Mouse (Mus musculus) left cerebral cortex, adult 2 months (tissue): ENCODE data around the gene Upf2. TPM values are rescaled to one million over a fixed set of nuclear protein-coding genes. Genes with fewer than 3 reads are reported as not detected.
"Not testable (repeated sequence)": the region's sequence is repeated elsewhere in the genome, so short reads cannot be mapped to it uniquely, and the experiment has no call there.

Experiments
- DNase-seq, 2 experiments: peaks; one replicate each; pipeline ENCODE4 v3.0.0; 2021 to 2022; ENCODE audit warnings: low spot score in 2 of 2, mixed read lengths in 1 of 2; ENCODE audit errors: extremely low spot score in 1 of 2
- H3K27ac ChIP-seq: fragments of 200-600 bp; 2 replicates; pipeline ENCODE4 v1.8.1; 2022
- H3K4me3 ChIP-seq: fragments of 200-600 bp; 2 replicates; pipeline ENCODE4 v1.8.1; 2022
- CTCF ChIP-seq: fragments of 200-600 bp; IDR thresholded peaks from 2 replicates; pipeline ENCODE4 v1.8.1; 2022; ENCODE audit warnings: antibody characterized with exemption, mild to moderate bottlenecking, moderate library complexity
- intact Hi-C: fragments of 180-260 bp; cut with DNase I; formaldehyde crosslinking; loops from one replicate; pipeline ENCODE4 v1.15.1; 2025
- total RNA-seq, 2 experiments: library from RNA; stranded (reverse); gene quantifications; 2 replicates each; pipeline ENCODE4 v1.2.3; 2021

Gene Upf2
- total RNA-seq, 2 experiments from 2014 or later = 43.9 to 44.1 TPM

DNA sequence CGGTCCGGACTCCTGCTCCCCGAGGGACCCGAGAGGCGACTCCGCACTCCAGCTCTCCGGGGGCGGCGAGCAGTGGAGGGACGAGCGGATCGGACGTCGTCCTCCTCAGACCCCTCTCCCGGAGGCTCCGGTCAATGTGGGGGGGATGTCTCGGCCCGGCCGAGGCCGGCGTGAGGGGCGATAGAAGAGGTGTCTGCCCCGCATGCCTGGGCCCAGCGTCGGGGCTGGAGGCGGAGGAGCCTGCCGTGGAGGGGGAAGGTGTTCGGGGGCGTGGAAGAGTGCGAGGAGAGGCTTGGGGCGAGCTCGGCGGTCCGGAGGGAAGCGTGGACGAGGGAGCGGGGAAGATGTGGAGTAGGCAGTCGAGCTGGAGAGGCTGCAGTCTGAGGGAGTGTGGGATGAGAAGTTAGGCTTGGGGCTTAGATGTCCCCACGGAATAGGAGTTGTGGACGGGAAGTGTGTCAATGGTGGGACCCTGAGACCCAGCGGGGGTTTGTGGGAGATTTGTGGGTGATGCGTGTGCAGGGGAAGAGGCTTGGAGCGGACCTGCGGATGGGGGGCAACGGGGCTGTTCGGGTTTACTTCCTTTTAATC lies 447 bp downstream of the Upf2 start:
- DNase-seq = peak in 1 of 2 experiments; percentile 51
- H3K27ac ChIP-seq = peak overlapping the region; percentile 100
- no peak for TF ChIP-seq CTCF
- peak overlapping the region; percentile 84 for H3K4me3 ChIP-seq
- intact Hi-C loops = loop anchor here (2.0 kb wide), 1 partner anchor 57 kb away; the partner anchor contains the start of gene Sec61a2

DNA sequence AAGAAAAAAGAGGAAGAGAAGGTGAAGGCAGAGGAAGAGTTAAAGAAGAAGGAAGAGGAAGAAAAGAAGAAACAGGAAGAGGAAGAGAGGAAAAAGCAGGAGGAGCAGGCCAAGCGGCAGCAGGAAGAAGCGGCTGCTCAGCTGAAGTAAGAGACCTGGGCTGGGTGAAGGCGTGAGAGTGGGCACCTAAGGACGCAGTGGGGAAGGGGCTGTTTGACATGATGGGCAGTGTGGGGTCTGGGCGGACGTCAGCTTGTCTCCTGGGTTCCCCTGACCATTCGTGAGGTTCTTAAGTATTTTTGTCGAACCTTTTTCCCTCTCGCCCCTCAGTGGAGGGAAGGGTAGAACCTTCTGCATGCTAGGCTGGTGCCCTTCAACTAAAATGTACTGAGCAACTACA lies 6.4 kb downstream of the Upf2 start:
- intact Hi-C loops = no loop called here
- H3K4me3 ChIP-seq = no peak overlapping the region
- DNase-seq = no peak
- H3K27ac ChIP-seq = no peak overlapping the region
- no peak for TF ChIP-seq CTCF

DNA sequence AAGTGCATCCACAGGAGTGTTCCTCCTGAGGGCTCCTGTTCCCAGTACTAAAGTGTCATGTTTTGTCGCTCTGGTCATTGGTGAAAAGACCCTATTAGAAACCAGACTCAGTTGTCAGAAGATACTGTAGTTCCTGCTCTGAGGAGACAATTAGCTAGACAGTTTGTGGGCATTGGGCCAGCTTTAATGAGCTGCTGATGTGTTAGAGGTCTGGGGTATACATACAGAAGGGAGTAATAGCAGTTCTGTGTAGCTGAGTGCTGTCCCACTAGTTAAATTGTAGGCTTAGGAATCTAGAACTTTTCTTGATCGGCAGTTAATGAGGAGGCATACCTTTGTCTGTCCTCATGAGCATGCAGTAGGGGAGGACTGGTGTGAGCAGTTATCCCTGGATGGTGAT lies 11.0 kb downstream of the Upf2 start:
- intact Hi-C loops = no loop called here
- no peak for TF ChIP-seq CTCF
- Histone ChIP-seq H3K4me3 (no peak overlapping the region), H3K27ac (no peak overlapping the region)
- DNase-seq = no peak

DNA sequence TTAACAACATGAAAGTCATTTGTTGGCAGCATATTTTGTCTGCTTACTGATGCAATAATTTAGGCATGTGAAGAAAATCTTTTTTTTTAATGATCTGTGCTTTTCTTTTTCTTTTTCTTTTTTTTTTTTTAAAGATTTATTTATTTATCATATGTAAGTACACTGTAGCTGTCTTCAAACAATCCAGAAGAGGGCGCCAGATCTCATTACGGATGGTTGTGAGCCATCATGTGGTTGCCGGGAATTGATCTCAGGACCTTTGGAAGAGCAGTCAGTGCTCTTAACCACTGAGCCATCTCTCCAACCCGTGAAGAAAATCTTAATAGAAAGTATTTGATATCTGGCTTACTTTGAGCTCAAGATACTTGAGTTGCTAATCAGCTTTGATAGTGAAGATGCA lies 12.5 kb downstream of the Upf2 start:
- intact Hi-C loops, H3K27ac ChIP-seq, DNase-seq: not testable (repeated sequence)

DNA sequence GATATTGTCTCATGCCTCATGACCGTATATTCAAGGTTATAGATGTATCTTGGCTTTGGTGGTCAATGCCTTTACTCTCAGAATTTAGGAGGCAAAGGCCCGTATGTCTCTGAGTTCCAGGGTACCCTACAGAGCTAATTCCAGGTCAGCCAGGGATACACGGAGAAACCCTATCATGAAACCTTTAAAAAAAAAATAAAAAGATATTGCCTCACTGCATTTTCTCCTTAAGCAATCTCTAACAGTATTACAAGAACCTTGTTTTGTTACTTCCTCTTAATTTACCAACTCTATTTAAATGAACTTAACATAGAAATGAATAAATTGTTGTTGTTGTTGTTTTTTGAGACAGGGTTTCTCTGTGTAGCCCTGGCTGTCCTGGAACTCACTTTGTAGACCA lies 14.7 kb downstream of the Upf2 start:
- intact Hi-C loops = no loop called here
- Histone ChIP-seq H3K27ac (no peak overlapping the region), H3K4me3 (no peak overlapping the region)
- no peak for DNase-seq
- TF ChIP-seq CTCF = no peak

More for the DNA sequence above, 12.5 kb downstream of the Upf2 start:
- H3K4me3 ChIP-seq = not testable (repeated sequence)

DNA sequence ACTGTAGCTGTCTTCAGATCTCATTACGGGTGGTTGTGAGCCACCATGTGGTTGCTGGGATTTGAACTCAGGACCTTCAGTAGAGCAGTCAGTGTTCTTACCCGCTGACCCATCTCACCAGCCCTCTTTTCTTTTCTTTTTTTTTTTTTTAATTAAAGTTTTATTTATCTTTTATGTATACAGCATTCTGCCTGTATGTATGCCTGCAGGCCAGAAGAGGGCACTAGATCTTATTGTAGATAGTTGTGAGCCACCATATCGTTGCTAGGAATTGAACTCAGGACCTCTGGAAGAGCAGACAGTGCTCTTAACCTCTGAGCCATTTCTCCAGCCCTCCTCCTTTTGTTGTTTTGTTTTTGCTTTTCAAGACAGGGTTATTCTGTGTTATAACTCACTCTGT lies 19.4 kb downstream of the Upf2 start:
- intact Hi-C loops, H3K27ac ChIP-seq, DNase-seq, H3K4me3 ChIP-seq: not testable (repeated sequence)
- TF ChIP-seq CTCF = peak; percentile 1; the same call in 1 of the 2 replicates

DNA sequence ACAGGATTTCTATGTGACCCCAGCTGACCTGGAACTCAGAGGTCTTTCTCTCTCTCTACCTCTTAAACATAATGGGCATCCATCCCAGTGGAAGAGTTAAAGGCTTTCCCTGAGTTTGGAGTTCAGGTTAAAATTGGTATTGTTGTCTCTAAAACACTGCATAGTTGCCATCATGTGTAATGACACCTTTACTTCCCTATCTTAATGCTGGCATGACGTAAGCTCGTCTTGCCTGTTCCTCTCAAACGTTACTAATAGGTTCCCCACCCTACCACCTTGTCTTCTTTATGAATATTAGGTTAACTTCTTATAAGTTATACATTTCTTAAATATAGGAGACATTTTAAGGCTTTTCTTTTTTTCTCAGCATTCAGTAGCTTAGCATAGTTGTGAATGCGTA lies 26.3 kb downstream of the Upf2 start:
- DNase-seq = no peak
- intact Hi-C loops = no loop called here
- TF ChIP-seq CTCF = no peak
- no peak overlapping the region for H3K4me3 ChIP-seq
- H3K27ac ChIP-seq = no peak overlapping the region

DNA sequence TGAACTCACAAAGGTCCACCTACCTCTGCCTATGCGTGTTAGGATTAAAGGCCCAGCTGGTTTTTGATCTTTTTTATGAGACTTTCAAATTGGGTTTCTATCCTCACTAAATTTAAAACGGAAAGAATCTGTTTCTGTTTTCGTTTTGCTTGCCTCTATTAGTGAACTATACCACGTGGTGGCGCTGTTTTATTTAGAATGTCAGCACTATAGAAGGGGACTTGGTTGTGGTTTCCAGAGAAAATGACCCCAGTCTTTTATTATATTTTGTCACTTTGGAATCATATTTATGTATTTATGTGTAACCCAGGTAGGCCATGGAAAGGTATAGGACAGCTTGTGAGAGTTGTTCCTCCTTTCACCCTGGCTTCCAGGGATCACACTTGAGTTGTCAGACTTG lies 44.3 kb downstream of the Upf2 start:
- intact Hi-C loops = loop anchor here (1.0 to 10.0 kb wide), 2 partner anchors 173 to 409 kb away; no protein-coding TSS in a partner anchor
- TF ChIP-seq CTCF = peak; percentile 72
- Histone ChIP-seq H3K4me3 (no peak overlapping the region), H3K27ac (no peak overlapping the region)
- DNase-seq = peak in 1 of 2 experiments; percentile 17

DNA sequence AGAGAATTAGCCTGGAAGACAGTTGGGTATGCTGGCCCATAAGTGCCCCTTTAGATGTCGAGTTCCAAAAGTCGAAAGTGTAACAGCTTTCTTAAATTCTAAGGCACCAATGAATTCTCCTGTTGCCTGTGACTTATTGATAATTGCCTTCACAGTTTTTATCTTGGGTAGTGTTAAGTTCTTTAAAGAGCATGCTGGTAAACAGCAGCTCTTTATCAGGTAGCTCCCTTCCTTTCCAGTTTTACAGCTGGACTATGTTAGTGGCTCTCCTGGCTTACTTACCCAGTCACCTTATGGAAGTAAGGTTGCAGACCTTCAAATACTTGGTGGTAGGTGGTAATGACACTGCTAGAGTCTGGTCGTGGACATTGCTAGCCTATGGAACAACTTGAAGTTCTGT lies 52.7 kb downstream of the Upf2 start:
- no peak for TF ChIP-seq CTCF
- H3K27ac ChIP-seq = no peak overlapping the region
- intact Hi-C loops = no loop called here
- no peak for DNase-seq
- no peak overlapping the region for H3K4me3 ChIP-seq

DNA sequence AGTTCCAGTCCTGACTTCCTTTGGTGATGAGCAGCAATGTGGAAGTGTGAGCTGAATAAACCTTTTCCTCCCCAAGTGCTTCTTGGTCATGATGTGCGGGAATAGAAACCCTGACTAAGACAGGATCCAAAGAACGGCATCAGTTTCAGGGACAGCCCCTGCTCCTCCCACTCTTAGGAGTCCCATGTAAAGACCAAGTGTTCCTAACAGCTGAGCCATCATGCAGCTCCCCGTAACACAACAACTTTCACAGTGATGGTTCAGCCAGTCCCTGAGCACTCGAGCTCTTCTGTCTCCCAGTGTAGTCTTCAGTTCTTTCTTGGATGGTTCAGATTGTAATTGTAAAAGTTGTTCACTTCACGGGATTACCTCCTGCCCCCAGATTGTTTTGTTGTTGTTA lies 63.3 kb downstream of the Upf2 start:
- no peak overlapping the region for H3K4me3 ChIP-seq
- intact Hi-C loops = no loop called here
- TF ChIP-seq CTCF = no peak
- no peak overlapping the region for H3K27ac ChIP-seq
- no peak for DNase-seq

DNA sequence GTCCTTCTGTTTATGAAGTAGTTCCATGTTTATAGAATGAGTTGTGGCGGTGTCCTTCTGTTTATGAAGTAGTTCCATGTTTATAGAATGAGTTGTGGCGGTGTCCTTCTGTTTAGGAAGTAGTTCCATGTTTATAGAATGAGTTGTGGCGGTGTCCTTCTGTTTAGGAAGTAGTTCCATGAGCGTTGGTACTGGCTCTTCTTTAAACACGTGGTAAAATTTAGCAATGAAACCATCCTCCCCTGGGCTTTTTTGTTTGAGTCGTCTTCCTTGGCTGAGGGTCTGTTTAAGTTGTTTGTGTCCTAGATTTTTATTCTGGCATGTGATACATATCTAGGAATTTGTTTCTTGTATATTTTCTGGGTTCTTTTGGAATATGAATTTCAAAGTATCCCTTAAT lies 63.9 kb downstream of the Upf2 start:
- H3K4me3 ChIP-seq, H3K27ac ChIP-seq, DNase-seq, intact Hi-C loops: not testable (repeated sequence)

DNA sequence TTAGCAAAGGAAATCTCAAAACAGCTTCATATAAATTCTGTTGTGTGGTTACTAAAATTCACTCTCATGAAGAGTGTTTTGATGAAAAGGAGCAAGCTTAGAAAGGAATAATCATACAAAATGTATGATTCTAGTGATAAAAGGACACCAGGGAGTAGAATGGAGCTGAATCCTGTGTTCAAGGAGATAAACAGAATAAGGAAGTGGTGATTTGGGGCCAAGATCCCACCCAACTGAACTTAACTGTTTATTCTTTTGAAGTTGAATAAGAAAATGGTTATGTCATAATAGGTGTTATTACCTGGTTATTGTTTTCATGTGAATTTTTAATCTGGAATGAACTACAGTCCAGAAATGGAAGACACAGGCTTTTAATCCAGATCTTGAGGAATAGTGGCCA lies 69.3 kb downstream of the Upf2 start:
- no peak for DNase-seq
- Histone ChIP-seq H3K4me3 (no peak overlapping the region), H3K27ac (no peak overlapping the region)
- intact Hi-C loops = no loop called here
- no peak for TF ChIP-seq CTCF

DNA sequence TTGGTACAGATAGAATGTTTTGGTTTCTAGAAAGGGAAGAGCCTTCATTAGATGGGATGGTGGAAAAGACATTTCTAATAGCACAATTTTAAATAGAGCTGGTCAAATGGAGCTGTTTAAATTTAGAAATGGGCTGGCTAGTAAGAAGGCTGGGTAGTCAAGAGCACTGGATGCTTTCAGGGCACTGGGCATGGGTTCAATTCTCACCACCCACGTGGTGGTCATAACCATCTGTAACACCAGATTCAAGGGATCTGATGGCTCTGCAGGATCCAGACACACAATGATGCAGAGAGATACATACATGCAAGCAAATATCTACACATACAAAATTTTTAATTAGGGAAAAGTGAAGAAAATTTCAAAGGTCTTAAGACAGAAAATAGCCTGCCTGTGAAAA lies 91.4 kb downstream of the Upf2 start:
- intact Hi-C loops = no loop called here
- H3K27ac ChIP-seq = no peak overlapping the region
- no peak for TF ChIP-seq CTCF
- H3K4me3 ChIP-seq = no peak overlapping the region
- no peak for DNase-seq
